Mouse (Mus musculus) kidney, embryonic 16.5 days (tissue): ENCODE results near the gene Acer2. TPM values are rescaled to one million over a fixed set of nuclear protein-coding genes. Genes with fewer than 3 reads are reported as not detected.
"Not testable (repeated sequence)": the region's sequence is repeated elsewhere in the genome, so short reads cannot be mapped to it uniquely, and the experiment has no call there.

Source experiments
- ATAC-seq: fragments of 200-750 bp; cut with Nextera tagmentation; 2 replicates; pipeline ENCODE4 v1.8.0; 2017; ENCODE audit warnings: moderate TSS enrichment; ENCODE audit not compliant: low FRiP score, low TSS enrichment
- H3K27ac ChIP-seq: fragments of 300-500 bp; sonication (generic); 2 replicates; pipeline ENCODE4 v1.5.1; 2014; ENCODE audit warnings: low read length
- H3K27me3 ChIP-seq: fragments of 300-500 bp; sonication (generic); 2 replicates; pipeline ENCODE4 v1.6.1; 2014; ENCODE audit warnings: low read length, control low read depth, mixed read lengths; ENCODE audit not compliant: insufficient read depth
- H3K36me3 ChIP-seq: fragments of 300-500 bp; sonication (generic); 2 replicates; pipeline ENCODE4 v1.6.1; 2014; ENCODE audit warnings: low read length, control low read depth, mixed read lengths; ENCODE audit not compliant: insufficient read depth
- H3K4me1 ChIP-seq: fragments of 300-500 bp; sonication (generic); 2 replicates; pipeline ENCODE4 v1.6.1; 2014; ENCODE audit warnings: low read length, control low read depth, mixed read lengths; ENCODE audit not compliant: insufficient read depth
- H3K4me2 ChIP-seq: fragments of 300-500 bp; sonication (generic); replicated peaks from 2 replicates; pipeline ENCODE4 v1.6.1; 2014; ENCODE audit warnings: low read depth, low read length
- H3K4me3 ChIP-seq: fragments of 300-500 bp; sonication (generic); 2 replicates; pipeline ENCODE4 v1.5.1; 2014; ENCODE audit warnings: mild to moderate bottlenecking, low read length
- H3K9ac ChIP-seq: fragments of 300-500 bp; sonication (generic); replicated peaks from 2 replicates; pipeline ENCODE4 v1.6.1; 2014; ENCODE audit warnings: low read length
- H3K9me3 ChIP-seq: fragments of 300-500 bp; sonication (generic); 2 replicates; pipeline ENCODE4 v1.6.1; 2016; ENCODE audit warnings: low read length, control low read depth
- WGBS: fragments of 180-500 bp; shearing (Covaris S2); extraction: QIAGEN DNeasy Blood & Tissue Kit; methylation state at CpG from one replicate; pipeline ENCODE4 v1.1.7; 2014; 5-methylcytosine and 5-hydroxymethylcytosine counted together
- polyA plus RNA-seq: library from polyadenylated mRNA; unstranded; fragments of >200 nt; fragmentation: Nextera tagmentation; extraction: Ambion mirVana; gene quantifications from 2 replicates; pipeline ENCODE4 v1.2.1, GENCODE M21; 2015

The Acer2 gene
- polyA plus RNA-seq, result 40.6 and 42.3 TPM in 2 replicates

DNA sequence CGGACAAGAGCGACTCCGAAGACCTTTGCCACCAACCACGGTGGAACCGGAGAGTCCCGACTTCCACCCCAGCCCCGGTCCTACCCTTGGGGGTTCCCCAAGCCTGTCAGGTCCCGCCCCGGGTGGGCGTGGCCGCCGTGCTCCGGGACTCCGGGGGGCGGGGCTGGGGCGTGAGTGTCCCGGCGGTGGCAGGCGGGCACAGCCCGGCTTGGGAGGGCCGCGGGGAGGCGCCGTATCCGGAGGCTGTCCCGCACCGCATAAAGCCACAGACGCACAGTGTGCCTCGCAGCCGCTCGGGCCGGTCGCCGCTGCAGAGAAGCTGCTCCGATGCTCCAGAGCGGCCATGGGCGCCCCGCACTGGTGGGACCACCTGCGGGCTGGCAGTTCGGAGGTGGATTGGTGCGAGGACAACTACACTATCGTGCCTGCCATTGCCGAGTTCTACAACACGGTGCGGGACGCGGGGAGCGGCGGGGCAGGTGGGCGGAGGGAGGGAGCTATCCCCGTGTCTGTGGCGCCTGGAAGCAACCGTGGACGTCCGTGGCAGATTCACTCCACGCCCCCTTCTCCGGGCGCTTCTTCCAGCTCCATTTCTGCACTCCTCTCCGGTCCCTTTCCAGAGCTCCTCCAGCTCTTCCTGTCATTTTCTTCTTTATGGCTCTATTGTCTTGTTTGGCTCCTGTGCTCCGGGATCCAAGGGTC, at the start of gene Acer2:
Acer2 (plus strand) TSS at position 251 of the 702 bp plus-strand sequence.
- Histone ChIP-seq H3K4me3 (peak within 1 kb of the TSS; percentile 82), H3K9me3 (no peaks in the 10 kb centered on the region), H3K9ac (peak within 1 kb of the TSS; percentile 78), H3K4me1 (peaks cover 9% of the 10 kb centered on the region; the same call in 1 of the 2 replicates), H3K27ac (0 out of 2 replicates have a peak within 1 kb of the TSS, but pooled peaks have one; percentile 33), H3K4me2 (peak within 1 kb of the TSS; percentile 63), H3K36me3 (no peaks in the 10 kb centered on the region), H3K27me3 (no peaks in the 10 kb centered on the region)
- ATAC-seq, result peak; percentile 97
- WGBS, result under 1% methylated on average over 54 of the region's 60 CpGs

- peaks cover 44% of the 10 kb centered on the region for H3K36me3 ChIP-seq
- H3K4me1 ChIP-seq, result no peaks in the 10 kb centered on the region
- no peaks in the 10 kb centered on the region for H3K9me3 ChIP-seq
- H3K9ac ChIP-seq, result no peak overlapping the region
- ATAC-seq, result no peak
- H3K27ac ChIP-seq, result no peak overlapping the region
- H3K4me2 ChIP-seq, result no peak overlapping the region
- no peaks in the 10 kb centered on the region for H3K27me3 ChIP-seq
- no peak overlapping the region for H3K4me3 ChIP-seq
- 95% methylated on average over 7 of the region's 7 CpGs for WGBS
Measured at GRCm38 (mm10) chr4:86825143-86825542, 49.1 kb upstream of the Acer2 start.

DNA sequence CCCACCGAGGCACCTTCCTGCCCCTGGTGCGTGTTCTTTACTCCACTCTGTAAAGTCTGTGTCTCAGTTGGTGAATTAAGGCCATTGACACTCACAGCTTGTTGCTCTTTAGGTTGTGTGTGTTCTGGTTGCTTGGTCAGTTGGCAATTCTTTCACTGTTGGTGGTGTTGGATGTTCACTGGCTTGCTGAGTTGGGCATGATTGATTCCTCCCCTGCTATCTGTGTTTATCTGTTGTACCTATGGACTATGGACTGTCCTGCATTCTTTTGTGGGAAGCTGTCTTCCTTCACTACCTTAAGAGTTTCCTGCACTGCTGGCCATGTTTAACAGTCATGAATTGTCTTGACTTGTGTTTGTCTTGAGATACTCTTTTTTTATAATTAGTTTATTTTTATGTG, 42.3 kb upstream of the Acer2 start:
- Histone ChIP-seq H3K36me3 (peaks cover 33% of the 10 kb centered on the region), H3K9ac (no peak overlapping the region), H3K4me2 (no peak overlapping the region), H3K9me3 (no peaks in the 10 kb centered on the region), H3K4me1 (no peaks in the 10 kb centered on the region), H3K27me3 (no peaks in the 10 kb centered on the region), H3K27ac (no peak overlapping the region), H3K4me3 (no peak overlapping the region)
- WGBS, result 97% methylated on average over 2 of the region's 2 CpGs
- ATAC-seq, result no peak

DNA sequence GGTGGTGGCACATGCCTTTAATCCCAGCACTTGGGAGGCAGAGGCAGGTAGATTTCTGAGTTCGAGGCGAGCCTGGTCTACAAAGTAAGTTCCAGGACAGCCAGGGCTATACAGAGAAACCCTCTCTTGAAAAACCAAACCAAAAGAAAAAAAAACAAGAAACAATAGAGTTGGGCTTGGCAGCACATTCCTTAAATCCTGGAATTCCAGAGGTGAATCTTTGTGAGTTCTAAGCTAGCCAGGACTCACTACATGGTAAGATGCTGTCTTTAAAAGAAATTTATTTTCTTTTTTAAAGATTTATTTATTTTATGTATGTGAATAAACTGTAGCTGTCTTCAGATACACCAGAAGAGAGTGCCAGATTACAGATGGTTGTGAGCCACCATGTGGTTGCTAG, 33.1 kb upstream of the Acer2 start:
- H3K4me2 ChIP-seq, H3K9ac ChIP-seq, ATAC-seq, H3K4me1 ChIP-seq, H3K9me3 ChIP-seq, H3K27me3 ChIP-seq, H3K4me3 ChIP-seq, H3K27ac ChIP-seq: not testable (repeated sequence)
- peaks cover 45% of the 10 kb centered on the region for H3K36me3 ChIP-seq
- WGBS, result 95% methylated on average over 2 of the region's 2 CpGs

DNA sequence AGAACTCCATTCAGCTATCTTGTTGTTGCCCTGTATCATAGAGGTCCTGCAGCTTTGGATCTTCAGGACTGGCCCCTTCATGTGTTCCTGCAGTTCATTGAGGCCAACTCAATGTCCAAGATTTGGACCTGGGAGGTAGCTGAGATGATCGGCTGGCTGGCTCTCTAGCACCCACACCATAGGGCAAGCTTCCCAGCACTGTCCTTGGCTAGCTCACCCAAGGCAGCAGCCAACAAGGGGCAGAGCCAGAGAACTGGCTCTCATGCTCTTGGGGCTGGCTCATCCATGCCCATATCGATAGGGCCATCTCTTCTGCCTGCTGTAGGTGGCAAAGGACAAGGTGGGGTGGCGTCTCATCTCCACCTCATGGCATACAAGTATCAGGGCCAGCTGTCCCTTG, 28.8 kb upstream of the Acer2 start:
- Histone ChIP-seq H3K4me3 (no peak overlapping the region), H3K4me1 (no peaks in the 10 kb centered on the region), H3K9me3 (no peaks in the 10 kb centered on the region), H3K27ac (no peak overlapping the region), H3K36me3 (peaks cover 35% of the 10 kb centered on the region), H3K4me2 (no peak overlapping the region), H3K27me3 (no peaks in the 10 kb centered on the region), H3K9ac (no peak overlapping the region)
- WGBS, result 98% methylated on average over 3 of the region's 3 CpGs
- ATAC-seq, result no peak

- Histone ChIP-seq H3K4me2 (no peak overlapping the region), H3K4me1 (no peaks in the 10 kb centered on the region), H3K4me3 (no peak overlapping the region), H3K27me3 (no peaks in the 10 kb centered on the region), H3K27ac (no peak overlapping the region), H3K36me3 (peaks cover 37% of the 10 kb centered on the region), H3K9me3 (no peaks in the 10 kb centered on the region), H3K9ac (no peak overlapping the region)
- no peak for ATAC-seq
- WGBS, result 90% methylated on average over 2 of the region's 2 CpGs
Measured at GRCm38 (mm10) chr4:86847246-86847645, 26.9 kb upstream of the Acer2 start.

DNA sequence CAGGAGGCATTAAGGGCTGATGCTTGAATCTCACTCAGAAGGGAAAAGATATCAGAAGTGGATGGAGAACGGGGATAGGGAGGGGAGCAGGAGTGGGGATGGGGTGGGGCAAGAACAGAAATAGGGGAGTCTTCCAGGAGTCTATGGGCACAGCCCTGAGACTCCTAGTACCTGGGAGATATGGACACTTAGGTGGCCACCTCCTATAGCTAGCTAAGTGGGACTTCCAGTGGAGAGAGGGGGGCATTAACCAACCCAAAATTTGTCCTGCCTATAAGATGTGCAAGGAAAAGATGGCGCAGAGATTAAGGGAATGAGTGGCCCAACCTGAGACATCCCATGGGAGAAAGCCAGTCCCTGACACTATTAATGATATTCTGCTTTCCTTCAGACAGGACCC, 22.9 kb upstream of the Acer2 start:
- Histone ChIP-seq H3K36me3 (peaks cover 49% of the 10 kb centered on the region), H3K4me1 (peaks cover 11% of the 10 kb centered on the region), H3K4me2 (no peak overlapping the region), H3K27me3 (no peaks in the 10 kb centered on the region), H3K4me3 (no peak overlapping the region), H3K27ac (no peak overlapping the region), H3K9ac (no peak overlapping the region), H3K9me3 (no peaks in the 10 kb centered on the region)
- ATAC-seq, result no peak
- 76% methylated on average over 2 of the region's 2 CpGs for WGBS

DNA sequence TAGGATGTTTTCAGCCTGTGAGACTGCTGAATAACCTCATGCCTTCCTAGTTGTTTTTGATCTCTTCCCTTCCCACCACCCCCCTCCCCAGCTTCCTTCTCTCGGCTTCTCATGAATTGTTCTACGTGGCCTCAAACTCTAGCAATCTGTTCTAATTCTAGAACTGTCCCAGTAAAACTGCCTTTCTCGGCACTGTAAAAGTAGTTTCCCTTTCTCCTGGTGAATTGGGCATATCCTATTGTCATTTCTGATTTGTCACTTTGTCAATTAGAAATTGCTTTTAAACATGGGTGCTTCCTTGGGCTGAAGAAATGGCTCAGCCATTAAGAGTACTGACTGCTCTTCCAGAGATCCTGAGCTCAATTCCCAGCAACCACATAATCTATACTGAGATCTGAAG, 22.2 kb upstream of the Acer2 start:
- WGBS, result 57% methylated on average over 3 of the region's 3 CpGs
- no peak overlapping the region for H3K9ac ChIP-seq

DNA sequence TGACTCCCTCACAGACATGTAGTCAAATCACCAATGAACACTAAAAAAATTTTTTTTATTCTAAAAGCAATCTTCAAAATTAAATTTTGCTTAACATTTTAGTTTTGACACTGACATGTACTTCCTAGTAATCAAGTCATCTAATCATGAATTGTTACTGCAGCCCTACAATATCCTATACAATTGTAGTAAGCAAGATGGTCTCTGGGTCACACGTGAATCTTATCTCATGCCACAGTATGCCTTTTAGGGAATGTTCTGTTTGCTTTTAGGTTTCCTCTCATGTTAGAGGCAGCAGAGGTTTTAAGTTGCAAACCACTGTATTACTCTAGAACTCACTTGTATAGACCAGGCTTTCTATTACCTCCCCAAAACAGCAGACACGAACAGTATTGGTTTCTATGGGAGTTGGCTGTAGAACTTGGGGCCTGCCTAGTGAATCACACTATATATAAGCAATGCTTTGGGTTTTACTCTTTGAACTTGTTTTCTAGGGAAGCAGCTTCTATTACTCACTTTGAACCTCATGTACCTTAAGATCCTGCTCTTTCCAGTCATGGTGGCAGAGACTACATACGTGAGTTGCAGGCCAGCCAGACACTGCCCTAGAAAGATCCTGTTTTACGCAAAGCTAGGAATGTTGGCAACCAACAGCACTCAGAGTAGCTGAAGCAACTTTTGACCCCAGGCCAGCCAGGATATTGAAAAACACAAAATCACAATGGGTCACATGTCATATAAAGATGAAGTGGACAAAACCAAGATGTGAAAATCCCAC, 21.2 kb upstream of the Acer2 start:
- H3K9me3 ChIP-seq, result no peaks in the 10 kb centered on the region
- H3K27ac ChIP-seq, result peak overlapping the region; percentile 15; the same call in 1 of the 2 replicates
- peaks cover 13% of the 10 kb centered on the region for H3K4me1 ChIP-seq
- peaks cover 37% of the 10 kb centered on the region for H3K36me3 ChIP-seq
- H3K27me3 ChIP-seq, result no peaks in the 10 kb centered on the region
- no peak overlapping the region for H3K4me2 ChIP-seq
- WGBS, result 88% methylated on average over 4 of the region's 4 CpGs
- H3K9ac ChIP-seq, result no peak overlapping the region
- no peak for ATAC-seq
- no peak overlapping the region for H3K4me3 ChIP-seq

More for the DNA sequence above, 22.2 kb upstream of the Acer2 start:
- Histone ChIP-seq H3K27me3 (no peaks in the 10 kb centered on the region), H3K36me3 (peaks cover 45% of the 10 kb centered on the region), H3K27ac (0 out of 2 replicates have a peak overlapping the region, but pooled peaks have one; percentile 34), H3K4me3 (no peak overlapping the region), H3K4me2 (no peak overlapping the region), H3K4me1 (peaks cover 11% of the 10 kb centered on the region), H3K9me3 (no peaks in the 10 kb centered on the region)
- ATAC-seq, result no peak
